Mouse (Mus musculus) frontal cortex, postnatal 25 days (tissue): ENCODE data around the gene Acr.

Experiments used
- DNase-seq, 2 experiments: peaks; one replicate each; pipeline ENCODE4 v3.0.0; 2022; ENCODE audit warnings: low spot score in 2 of 2

The Acr gene

DNA sequence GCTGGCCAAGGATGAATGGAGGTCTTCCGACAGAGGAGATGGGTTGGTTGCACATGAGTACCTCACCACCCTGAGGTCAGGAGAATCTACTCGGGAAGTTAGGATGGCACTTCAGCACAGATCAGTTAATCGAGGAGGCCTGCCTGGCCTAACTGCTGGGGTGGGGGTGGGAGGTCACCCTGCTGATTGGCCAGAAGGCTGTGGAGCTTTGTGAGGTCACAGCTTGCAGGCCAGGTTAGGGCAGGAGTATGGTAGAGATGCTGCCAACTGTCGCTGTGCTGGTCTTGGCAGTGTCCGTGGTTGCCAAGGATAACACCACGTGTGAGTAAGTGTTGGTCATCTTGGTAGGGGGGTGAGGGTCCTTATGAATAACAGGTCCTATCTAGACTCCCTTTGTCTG, at the start of gene Acr:
Gene Acr, plus strand, starts transcription at position 213 of the 400 bp plus-strand sequence.
- no peak for DNase-seq

DNA sequence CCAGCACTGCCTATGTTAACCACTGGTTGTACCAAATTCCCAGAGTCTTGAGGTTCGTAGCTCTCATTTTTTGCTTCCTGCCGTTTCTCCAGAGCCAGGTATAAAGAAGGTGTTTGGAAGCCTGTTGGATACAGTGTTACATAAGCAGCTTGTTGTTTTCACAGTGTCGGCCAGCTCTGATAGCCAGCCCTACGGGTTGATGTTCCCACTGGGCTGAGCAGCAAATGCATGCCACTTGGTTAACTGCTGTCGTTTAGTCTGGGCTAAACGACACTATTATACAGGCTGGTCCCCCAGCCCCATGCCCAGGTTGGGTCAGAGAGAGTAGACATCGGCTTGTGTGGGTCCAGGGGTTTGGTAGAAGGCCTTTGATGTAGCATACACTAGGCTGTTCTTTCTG, 46.2 kb upstream of the Acr start:
- DNase-seq, result no peak

DNA sequence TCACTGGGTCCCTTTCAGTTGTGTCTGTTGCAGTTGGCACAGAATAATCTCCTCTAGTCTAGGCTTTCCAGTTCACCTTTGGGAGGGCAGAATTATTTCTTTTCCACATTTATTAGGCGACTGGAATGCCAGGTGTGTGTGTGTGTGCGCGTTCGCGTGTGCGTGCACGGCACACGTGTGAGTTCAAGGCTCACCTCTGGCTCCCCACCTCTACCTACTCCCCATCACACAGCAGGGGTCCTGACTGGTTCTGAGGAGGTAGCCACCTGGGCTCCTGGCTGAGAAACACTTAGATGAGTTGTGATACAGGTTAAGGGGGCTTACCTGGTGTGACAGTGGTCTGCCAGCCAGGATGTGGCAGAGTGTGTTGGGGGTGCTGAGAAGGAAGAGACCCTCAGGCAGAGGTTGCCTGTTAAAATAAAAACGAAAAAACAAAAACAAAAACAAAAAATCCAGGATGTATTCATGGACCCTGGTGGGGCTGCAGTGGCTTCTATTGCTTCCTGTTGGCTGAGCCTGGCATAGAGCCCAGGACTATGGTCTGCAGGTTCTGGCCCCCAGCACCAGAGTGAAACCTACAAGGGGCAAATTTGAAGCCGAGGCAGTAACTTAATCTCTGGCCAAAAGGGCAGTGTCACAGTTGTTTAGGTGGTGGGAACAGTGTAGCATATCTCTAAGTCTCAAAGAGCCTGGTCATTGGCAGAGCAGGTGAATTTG, 45.4 kb upstream of the Acr start:
- no peak for DNase-seq

DNA sequence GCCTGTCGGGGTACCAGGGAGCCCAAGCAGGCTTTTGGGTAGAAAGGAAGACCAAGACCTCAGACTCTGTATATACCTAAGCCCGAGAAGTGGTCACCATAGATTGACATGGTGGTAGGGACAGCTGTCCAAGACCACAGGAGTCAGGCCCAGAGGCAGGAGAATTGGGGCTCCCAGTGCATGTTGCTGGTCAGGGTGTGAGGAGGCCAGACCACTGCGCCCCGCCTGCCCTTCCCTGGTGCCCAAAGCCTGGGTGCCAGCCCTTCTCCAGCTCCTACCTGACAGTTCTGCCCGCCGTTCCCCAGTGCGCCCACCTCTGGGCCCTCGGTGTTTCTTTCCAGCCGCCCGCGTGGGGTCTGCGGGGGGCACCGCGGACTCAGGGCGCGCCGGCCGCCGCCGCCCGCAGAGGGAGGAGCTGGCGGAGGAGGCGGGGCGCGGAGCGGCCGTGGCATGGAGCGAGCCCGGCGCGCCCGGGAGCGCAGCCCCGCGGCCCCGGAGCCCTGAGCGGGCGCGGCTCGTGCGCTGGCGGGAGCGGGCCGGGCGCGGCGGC, 44.8 kb upstream of the Acr start:
- no peak for DNase-seq

DNA sequence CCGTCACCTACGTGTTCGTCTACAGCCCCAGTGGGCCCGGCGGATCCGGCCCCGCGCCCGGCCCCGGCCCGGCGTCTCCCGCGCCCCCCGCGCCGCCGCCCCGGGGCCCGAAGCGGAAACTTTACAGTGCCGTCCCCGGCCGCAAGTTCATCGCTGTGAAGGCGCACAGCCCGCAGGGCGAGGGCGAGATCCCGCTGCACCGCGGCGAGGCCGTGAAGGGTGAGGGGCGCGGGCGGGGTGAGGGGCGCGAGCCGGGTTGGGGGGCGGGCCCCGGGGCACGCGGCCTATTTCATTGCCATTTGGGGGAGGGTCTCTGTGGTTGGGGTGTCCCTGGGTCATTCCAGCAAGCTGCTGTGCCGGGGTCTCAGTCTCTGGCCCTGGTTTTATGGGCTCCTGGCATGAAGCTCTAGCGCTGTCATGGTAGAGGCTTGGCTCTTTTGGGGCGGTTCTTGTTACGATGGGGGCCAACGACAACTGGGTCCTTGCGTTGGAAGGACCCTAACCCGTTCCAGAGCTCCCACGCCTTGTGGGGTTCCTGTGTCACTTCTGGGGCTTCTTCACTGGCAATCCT, 44.0 kb upstream of the Acr start:
- no peak for DNase-seq

DNA sequence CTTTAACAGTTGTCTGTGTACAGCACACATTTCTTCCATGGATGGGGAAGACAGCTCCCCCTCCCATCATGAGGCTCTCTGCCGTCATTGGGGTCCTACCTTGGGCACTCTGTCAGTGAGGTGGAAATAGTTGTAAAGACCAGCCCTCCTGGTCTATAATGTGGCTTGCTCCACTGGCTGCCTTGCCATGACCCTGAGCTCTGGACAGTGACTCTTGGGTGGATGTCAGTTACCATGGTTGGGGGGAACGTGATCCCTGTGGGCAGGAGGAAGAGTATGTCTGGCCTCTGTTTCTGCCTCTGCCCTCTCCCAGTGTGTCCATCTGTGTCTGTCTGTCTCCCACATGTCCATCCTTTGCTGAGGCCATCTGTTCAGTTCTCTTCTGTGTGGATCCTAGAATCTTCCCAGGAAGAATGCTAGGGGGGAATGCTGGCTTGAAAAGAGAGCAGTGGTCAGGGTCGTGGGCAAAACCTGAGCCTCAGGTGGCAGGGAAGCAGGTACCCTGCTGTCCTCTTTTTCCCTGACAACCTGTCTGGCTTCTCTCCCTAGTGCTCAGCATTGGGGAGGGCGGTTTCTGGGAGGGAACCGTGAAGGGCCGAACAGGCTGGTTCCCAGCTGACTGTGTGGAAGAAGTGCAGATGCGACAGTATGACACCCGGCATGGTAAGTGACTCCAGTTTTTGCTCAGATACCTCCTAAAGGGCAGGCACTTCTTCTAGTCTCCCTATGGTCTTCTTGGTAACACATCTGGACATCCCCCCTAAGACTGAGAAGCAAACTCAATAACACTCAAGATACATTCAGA, 43.3 kb upstream of the Acr start:
- DNase-seq, result no peak

DNA sequence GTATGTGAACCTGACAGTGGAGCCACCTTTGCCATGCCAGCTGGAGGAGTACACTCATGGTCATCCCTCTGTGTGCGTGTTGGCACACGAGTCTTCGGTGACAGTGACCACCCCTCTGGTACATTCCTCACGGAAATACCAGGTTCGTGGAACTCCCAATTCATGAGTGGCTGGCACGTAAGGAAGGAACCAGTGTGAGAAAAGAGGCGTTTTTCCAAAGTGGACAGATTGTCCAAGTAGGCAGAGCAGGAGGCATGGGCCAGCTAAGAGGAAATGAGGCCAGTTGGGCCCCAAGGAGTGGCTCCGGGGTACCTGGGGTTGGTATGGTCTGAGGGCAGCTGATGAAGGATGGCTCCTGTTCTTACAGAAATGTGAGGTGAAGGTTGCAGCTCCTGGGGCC, 42.7 kb upstream of the Acr start:
- no peak for DNase-seq

DNA sequence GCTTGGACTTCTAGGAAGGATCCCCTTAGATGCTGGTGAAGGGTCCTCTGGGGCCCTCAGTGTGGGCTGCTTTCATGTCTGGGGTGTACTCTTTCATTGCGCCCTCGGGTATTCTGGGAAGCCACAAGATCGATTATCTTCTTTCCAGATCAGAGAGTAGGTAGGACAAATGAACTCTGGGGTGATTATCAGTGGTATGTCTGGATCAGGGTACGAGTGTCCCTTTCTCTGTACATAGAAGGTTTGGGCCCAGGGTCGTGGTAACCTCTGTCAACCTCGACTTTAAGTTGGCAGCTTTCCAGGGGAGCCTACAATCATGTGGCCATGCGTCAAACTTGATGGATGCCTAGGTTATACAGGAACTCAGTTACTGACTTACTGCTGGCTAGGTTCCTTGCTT, 42.2 kb upstream of the Acr start:
- DNase-seq, result no peak

DNA sequence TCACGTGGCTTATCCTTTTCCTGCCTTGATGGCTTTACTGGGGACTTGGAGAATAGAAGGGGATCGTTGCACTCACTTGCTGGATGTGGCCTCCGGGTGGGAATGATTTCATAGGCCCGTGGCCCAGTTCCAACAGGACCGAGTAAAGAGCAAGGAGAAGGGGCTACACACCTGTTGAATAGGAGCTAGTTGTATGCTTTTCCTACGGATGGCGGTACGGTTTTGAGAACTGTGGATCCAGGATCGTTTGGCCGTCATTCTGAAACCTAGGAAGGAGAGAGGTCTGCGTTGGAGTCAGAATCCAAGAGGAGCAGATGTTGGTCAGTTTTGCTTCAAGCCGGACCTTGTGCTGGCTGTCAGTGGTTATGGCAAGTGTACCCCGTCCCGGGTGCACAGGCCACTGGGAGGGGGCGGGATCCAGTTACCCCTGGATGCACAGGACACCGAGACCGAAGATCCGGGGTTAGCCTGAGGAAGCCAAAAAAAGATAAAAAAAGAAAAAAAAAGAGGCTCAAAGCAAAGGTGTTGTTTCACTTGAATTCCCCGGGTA, 41.3 kb upstream of the Acr start:
- DNase-seq, result no peak

DNA sequence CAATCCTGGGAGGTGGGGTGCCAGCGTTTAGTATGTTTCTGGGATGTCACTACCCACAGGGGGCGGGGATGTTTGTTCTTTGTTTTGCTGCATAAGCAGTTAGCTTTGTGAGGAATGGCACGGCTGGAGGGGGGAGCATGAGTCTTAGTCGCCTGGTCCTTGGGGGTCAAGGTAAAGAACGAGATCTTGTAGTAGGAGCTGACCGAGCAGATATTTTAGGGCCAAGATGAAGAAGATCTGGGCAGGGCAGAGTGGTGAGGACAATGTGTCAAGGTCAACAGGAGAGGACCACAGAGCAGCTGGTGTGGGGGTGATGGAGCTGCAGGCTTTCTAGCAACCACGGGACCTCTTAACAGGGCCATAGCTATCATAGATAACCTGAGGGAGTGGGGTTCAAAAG, 40.7 kb upstream of the Acr start:
- DNase-seq, result no peak

DNA sequence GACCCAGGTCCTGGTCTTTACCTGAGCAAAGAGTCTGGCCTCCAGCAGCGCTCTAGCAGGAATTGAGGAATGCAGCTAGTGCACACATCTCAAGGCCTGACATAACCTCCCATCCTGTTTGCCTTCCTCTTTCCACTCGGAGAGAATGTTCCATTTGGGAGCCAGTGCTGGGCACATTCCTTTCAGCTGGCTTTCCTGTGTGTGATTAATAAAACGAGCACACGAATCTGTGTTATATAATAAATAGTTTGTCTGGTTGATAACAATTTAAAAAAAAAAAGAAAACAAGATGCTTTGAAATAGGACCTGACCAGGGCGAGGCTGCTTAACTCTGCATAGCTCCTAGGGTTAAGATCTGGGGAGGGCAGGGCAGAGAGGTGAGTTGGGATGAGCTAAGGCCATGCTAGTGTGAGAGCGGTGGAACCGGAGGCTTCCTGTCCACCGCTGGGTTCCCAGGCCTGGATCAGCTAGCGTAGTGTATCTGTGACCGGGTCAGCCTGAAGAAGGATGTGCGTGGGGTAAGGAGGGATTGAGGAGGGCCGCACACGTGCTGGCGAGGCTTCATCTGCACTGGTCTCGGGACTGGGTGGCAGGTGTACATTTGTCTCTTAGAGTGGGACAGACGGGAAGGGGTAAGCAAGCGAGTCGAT, 39.8 kb upstream of the Acr start:
- DNase-seq, result no peak

DNA sequence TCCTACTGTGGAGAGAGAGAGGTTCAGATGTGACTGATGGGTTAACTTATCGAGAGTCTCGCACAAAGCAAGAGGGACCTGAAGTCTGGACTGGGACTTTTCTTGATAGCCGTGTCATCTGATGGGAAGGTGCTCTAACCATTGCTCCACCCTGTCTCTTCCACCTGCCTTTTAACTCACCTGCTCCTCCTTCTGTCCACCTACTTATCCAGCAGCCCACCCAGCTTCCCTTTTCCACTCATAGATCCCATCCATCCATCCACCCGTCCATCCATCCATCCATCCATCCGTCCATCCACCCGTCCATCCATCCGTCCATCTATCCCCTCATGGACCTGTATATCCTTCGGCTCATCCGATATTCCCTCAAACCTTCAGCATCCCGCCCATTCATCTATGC, 39.2 kb upstream of the Acr start:
- no peak for DNase-seq

DNA sequence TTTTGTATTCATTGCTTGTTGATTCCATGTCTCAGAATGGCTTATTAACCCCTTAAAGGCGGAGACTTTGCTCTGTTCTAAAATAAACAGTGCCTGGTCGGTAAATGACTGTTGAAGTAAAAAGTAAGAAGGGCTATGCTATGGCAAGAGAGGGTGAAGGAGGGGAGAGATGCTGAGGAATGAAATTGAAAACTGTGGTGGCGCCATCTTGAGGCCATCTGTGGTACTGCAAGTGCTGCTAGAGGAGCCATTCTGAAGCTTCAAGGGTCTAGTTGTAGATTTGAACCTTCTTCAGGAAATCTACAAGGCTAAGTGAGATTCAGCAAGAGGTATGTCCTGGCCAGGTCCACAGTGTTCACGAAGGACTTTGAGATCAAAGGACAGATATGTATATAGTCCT, 37.8 kb upstream of the Acr start:
- peak; percentile 78 to 82 for DNase-seq

DNA sequence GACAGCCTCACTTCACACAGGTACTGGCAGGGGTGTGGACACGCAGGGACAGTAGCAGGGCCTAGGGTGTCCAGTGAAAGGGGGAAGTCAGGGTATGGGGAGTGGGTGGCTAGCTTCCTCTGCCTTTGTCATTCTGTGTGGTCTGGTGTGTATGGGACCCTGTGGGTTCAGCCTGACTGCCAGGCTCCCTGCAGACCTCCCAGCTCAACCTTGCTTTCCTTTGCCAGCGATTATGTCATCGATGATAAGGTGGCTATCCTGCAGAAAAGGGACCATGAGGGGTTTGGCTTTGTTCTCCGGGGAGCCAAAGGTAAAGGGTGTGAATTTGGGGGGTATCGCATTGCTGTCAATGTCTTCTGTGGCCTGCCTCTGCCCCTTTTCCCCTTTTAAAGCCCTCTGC, 36.7 kb upstream of the Acr start:
- DNase-seq, result no peak

DNA sequence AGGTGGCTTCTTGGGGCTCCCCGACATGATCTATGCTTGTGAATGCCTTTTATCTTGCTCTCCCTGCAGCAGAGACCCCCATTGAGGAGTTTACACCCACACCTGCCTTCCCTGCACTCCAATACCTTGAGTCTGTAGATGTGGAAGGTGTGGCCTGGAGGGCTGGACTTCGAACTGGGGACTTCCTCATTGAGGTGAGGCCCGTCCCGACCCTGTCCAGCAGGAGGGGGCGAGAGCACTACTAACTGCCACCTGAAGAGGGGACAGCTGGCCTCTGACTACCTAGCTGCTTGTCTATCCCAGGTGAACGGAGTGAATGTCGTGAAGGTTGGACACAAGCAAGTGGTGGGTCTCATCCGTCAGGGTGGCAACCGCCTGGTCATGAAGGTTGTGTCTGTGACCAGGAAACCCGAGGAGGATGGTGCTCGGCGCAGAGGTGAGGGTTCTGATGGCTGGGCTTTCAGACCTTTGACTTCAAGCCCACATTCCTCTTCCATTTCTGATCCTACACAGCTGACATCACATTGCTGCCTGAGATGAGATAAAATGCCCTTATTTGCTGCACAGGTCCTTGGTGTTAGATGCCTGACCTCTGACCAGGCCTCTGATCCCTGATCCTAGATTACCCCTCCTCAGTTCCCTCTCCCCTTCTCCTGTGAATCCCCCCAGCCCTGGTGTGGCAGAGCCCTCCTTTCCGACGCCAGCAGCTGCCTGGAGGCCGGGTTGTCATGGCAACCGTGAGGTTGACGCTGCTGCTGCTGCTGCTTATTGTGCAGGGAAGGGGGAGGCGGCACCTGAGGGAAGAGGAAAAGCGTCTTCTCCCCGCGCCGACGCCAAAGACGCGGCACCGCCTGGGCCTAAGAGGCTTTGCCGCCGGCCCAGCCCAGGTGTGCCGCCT, 35.9 kb upstream of the Acr start:
- DNase-seq, result peak; percentile 69

DNA sequence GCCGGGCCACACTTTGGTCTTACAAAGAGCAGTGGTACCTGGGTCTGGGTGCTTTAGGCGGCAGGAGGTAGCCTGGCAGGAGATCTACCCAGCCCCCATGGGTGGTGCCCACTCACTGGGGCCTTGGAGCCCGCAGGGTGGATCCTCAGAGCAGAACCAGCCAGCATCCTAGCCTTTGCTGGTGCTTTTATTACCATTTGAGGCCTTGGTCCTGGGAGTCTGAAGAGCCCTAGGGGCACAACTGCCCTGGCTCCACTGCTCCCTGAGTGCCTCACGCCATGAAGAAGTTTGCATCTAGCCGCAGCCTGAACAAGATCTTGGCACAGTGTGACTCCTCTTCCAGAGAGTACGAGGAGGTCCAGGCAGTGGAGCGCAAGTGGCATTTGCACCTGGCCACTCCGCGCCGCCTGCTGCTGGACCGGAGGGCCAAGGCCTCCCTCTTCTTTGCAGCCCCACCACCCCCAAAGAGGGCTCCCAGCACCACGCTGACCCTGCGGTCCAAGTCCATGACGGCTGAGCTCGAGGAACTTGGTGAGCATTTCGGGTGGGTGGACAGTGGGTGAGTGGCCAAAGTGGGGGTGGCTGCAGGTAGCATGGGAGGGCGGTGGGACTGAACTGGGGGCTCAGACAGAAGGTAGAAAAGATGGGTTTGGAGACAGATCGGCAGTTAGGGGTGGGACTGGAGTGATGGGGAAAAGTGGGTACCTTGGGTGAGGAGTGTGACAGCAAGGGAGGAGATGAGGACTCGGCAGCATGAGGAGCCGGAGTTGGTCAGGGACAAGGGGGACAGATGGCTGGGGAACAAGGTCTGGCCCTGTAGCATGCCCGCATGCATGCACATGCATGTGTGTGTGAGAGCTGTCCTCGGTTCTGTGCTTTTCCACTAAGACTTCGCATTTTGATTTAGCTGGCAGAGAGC, 34.9 kb upstream of the Acr start:
- peak in 1 of 2 experiments; percentile 44 for DNase-seq

DNA sequence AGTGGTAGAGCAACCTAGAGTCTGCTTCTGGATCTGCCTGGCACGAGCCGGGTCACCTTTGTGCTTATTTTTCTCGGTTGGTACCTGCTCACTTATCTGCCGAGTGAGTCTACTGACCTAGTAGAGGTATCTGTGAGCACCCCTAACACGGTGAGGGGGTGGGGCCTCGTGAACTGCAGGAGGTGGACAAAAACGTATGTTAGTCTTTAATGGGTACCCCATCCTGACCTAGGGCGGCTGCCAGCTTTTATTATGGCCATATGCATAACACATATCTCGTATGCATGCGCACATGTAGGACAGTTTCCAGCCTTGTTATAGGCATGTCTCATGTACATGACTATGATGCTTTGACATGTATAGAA, 34.3 kb upstream of the Acr start:
- no peak for DNase-seq

DNA sequence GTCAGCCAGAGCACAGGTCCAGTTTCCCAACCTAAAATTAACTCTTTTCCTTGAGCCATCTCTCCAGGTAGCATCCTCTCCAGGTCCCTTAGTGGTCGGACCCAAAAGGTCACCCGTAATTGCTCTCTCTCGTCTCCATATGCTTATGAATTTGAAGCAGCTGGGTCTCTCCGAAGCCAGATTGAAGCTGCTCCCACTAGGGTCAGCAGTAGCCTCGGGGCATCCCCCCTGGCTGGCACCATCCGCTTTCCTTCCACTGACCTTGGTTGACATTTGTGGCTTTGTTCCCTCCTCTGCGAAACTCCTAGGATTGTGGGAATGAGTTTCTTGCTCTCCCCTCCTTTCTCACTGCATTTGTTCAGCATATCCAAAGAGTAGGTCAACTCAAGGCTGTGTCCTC, 24.0 kb upstream of the Acr start:
- no peak for DNase-seq

DNA sequence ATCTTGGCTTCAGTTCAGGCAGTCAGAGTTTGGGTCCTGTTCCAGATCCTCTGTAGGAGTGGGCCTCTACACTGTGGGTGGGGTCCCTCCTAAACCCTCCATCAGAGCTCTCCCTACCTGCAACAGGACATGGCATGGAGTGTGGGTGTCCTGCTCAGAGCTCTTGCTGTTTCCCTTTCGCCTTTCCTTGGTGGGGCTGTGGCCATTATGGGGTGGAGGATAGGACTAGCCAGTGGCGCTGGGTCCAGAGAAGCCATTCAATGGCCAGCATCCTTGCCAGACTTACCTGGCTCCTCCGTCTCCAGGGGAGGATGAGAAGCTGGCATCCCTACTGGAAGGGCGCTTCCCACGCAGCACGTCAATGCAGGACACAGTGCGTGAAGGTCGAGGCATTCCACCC, 20.8 kb upstream of the Acr start:
- no peak for DNase-seq
